ENCODE assay signal across 8 mouse cellular contexts in genomic region chr2:72235361-72235901, GRCm38 (mm10). TPM values are rescaled to one million over a fixed set of nuclear protein-coding genes. Genes with fewer than 3 reads are reported as not detected.
DNase-seq lines count a peak whose midpoint lies in the region; ATAC-seq and TF ChIP-seq lines count a peak whose summit lies in the region.

No protein-coding gene starts in this region.

- intact Hi-C loops in heart, postnatal 10 days (cut with DNase I): loop anchor here (1.0 to 5.0 kb wide), 3 partner anchors 52 to 1043 kb away; partner anchors contain the start of gene Map3k20

- H3K36me3 ChIP-seq in lung, embryonic 16.5 days (ENCODE audit: control insufficient read depth, insufficient read depth, low read length): no peaks in the 10 kb centered on the region
- no peaks in the 10 kb centered on the region for H3K36me3 ChIP-seq in embryonic facial prominence, embryonic 15.5 days
- no peaks in the 10 kb centered on the region for H3K36me3 ChIP-seq in small intestine, adult 2 months (ENCODE audit: control insufficient read depth, insufficient read depth, low read length)
- H3K36me3 ChIP-seq in kidney, adult 2 months (ENCODE audit: control insufficient read depth, insufficient read depth, low read length): no peaks in the 10 kb centered on the region

- TF ChIP-seq CTCF in small intestine, adult 2 months (IDR thresholded peaks at IDR 0.05; ENCODE audit: extremely low read depth, insufficient read length, insufficient replicate concordance, low read depth, low read length): no peak
- no peak for TF ChIP-seq CTCF in kidney, adult 2 months (conservative IDR thresholded peaks at IDR 0.05; ENCODE audit: insufficient read depth, insufficient read length, low read depth, low read length)

- WGBS in lung, embryonic 16.5 days: 40% methylated on average over 12 of the region's 12 CpGs
- WGBS in embryonic facial prominence, embryonic 15.5 days: 26% methylated on average over 12 of the region's 12 CpGs
- 70% methylated on average over 12 of the region's 12 CpGs for WGBS in small intestine, adult 2 months
- WGBS in kidney, adult 2 months: 58% methylated on average over 12 of the region's 12 CpGs

- peak overlapping the region; percentile 19; the same call in 1 of the 2 replicates for H3K9ac ChIP-seq in lung, embryonic 16.5 days (ENCODE audit: low read length)
- H3K9ac ChIP-seq in embryonic facial prominence, embryonic 15.5 days: no peak overlapping the region

- H3K27ac ChIP-seq in lung, embryonic 16.5 days (ENCODE audit: low read length): peak overlapping the region; percentile 68
- H3K27ac ChIP-seq in embryonic facial prominence, embryonic 15.5 days (replicated peaks): peak overlapping the region; percentile 88
- H3K27ac ChIP-seq in small intestine, adult 2 months (ENCODE audit: insufficient read depth, low read depth, low read length): peak overlapping the region; percentile 59
- no peak overlapping the region for H3K27ac ChIP-seq in kidney, adult 2 months (ENCODE audit: insufficient read depth, low read depth, low read length)

- H3K9me3 ChIP-seq in lung, embryonic 16.5 days (ENCODE audit: control insufficient read depth, low read length): no peaks in the 10 kb centered on the region
- no peaks in the 10 kb centered on the region for H3K9me3 ChIP-seq in embryonic facial prominence, embryonic 15.5 days (replicated peaks)

- peaks cover 12% of the 10 kb centered on the region; the same call in 1 of the 2 replicates for H3K4me1 ChIP-seq in lung, embryonic 16.5 days (replicated peaks; ENCODE audit: control insufficient read depth, insufficient read depth, low read length)
- H3K4me1 ChIP-seq in embryonic facial prominence, embryonic 15.5 days: peaks cover 45% of the 10 kb centered on the region
- no peaks in the 10 kb centered on the region for H3K4me1 ChIP-seq in small intestine, adult 2 months (ENCODE audit: control insufficient read depth, insufficient read depth, insufficient read length, low read length)
- H3K4me1 ChIP-seq in kidney, adult 2 months (ENCODE audit: control insufficient read depth, insufficient read depth, low read length): peaks cover 2% of the 10 kb centered on the region; the same call in 1 of the 2 replicates

- H3K27me3 ChIP-seq in lung, embryonic 16.5 days (ENCODE audit: control insufficient read depth, insufficient read depth, low read depth, low read length): no peaks in the 10 kb centered on the region
- no peaks in the 10 kb centered on the region for H3K27me3 ChIP-seq in embryonic facial prominence, embryonic 15.5 days
- H3K27me3 ChIP-seq in small intestine, adult 2 months (ENCODE audit: control insufficient read depth, insufficient read depth, low read length): no peaks in the 10 kb centered on the region
- H3K27me3 ChIP-seq in kidney, adult 2 months (replicated peaks; ENCODE audit: control insufficient read depth, insufficient read depth, low read length): no peaks in the 10 kb centered on the region

- peak overlapping the region; percentile 24; the same call in 1 of the 2 replicates for H3K4me2 ChIP-seq in lung, embryonic 16.5 days (ENCODE audit: low read depth, low read length)
- H3K4me2 ChIP-seq in embryonic facial prominence, embryonic 15.5 days (replicated peaks): no peak overlapping the region

- H3K4me3 ChIP-seq in lung, embryonic 16.5 days (ENCODE audit: low read length): no peak overlapping the region
- no peak overlapping the region for H3K4me3 ChIP-seq in embryonic facial prominence, embryonic 15.5 days (replicated peaks)
- no peak overlapping the region for H3K4me3 ChIP-seq in small intestine, adult 2 months (ENCODE audit: low read depth, low read length)
- H3K4me3 ChIP-seq in kidney, adult 2 months (ENCODE audit: insufficient read depth, low read depth, low read length): no peak overlapping the region

- no peak for TF ChIP-seq POLR2A in small intestine, adult 2 months (IDR thresholded peaks at IDR 0.05; ENCODE audit: low read depth, low read length)
- TF ChIP-seq POLR2A in kidney, adult 2 months (IDR thresholded peaks at IDR 0.05; ENCODE audit: low read depth, low read length): no peak

- DNase-seq in lung, adult 18-20 months: no peak
- DNase-seq in heart, postnatal 10 days: peak; percentile 69 to 71
- no peak for DNase-seq in kidney, adult 2 months

- peak; percentile 72 for ATAC-seq in lung, embryonic 16.5 days (ENCODE audit: low read depth)
- no peak for ATAC-seq in embryonic facial prominence, embryonic 15.5 days (ENCODE audit: insufficient number of reproducible peaks, low FRiP score, low TSS enrichment, low read depth)
- no peak for ATAC-seq in megakaryocyte-erythroid progenitor cell, adult 5-6 weeks (replicated peaks; ENCODE audit: low FRiP score, low TSS enrichment, poor library complexity, severe bottlenecking)
- ATAC-seq in inflammation-experienced regulatory T-cells, adult 6 months: no peak

RNA-seq across cellular contexts. Expression of gene Map3k20, which starts 50.0 kb away (rescaled TPM):
- 29.8 and 31.6 TPM in 2 replicates for polyA plus RNA-seq in lung, embryonic 16.5 days (2015; fragmentation: Nextera tagmentation; extraction: Ambion mirVana)
- 21.0 and 23.9 TPM in 2 replicates for polyA plus RNA-seq in embryonic facial prominence, embryonic 15.5 days (2015; fragmentation: Nextera tagmentation; extraction: Ambion mirVana)
- total RNA-seq in heart, postnatal 10 days (2021): 100 to 1,000 TPM; 216 to 235 TPM
- 5.3 and 6.0 TPM in 2 replicates for polyA plus RNA-seq in small intestine, adult 2 months (2012; rRNA removed)
- total RNA-seq in megakaryocyte-erythroid progenitor cell, adult 5-6 weeks (2014; fragmentation: Nextera tagmentation): 34.4 and 46.9 TPM in 2 replicates
- 30.5 and 34.1 TPM in 2 replicates for total RNA-seq in megakaryocyte-erythroid progenitor cell, adult 5-6 weeks (2017)
- under 1 TPM in 2 of 3 experiments, not detected in 1; 0.20 to 0.55 TPM for polyA plus RNA-seq in inflammation-experienced regulatory T-cells, adult 6 months (2017; shearing (Covaris generic))
- polyA plus RNA-seq in kidney, adult 2 months (2012; rRNA removed): 7.0 and 8.3 TPM in 2 replicates

Comparison
In these comparisons a context has a peak if more than half of its experiments do, and no peak if none do; other contexts are left out.
1. DNase-seq: peak in heart, postnatal 10 days (2 of 2); none in lung, adult 18-20 months (0 of 2) and kidney, adult 2 months (single experiment).